Mouse (Mus musculus) spleen, postnatal 4 days (tissue): ENCODE data around the gene Gm17677.

Experiments
- DNase-seq, 2 experiments: peaks; one replicate each; pipeline ENCODE4 v3.0.0; 2022; ENCODE audit warnings: low spot score in 2 of 2

Gm17677 gene

DNA sequence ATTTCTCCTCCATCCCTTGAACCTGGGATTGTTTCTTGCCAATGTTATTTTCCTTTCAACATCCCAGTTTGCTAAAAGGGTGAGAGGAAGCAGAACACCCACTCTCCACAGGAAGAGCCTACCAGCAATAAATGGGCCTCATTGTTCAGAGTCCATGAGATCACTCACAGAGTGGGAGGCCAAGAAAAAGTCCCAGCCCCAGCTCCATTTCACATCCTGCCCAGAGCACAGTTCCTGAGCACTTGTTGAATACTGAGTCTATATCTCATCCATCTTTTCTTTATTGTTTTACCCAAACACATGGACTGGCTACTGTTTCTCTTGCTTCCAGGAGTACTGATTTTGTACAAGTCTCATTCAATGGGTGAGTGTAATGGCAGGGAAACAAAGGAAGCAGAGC, at the start of gene Gm17677:
TSS of gene Gm17677 (plus strand) at position 301 of the 400 bp plus-strand sequence.
- no peak for DNase-seq

DNA sequence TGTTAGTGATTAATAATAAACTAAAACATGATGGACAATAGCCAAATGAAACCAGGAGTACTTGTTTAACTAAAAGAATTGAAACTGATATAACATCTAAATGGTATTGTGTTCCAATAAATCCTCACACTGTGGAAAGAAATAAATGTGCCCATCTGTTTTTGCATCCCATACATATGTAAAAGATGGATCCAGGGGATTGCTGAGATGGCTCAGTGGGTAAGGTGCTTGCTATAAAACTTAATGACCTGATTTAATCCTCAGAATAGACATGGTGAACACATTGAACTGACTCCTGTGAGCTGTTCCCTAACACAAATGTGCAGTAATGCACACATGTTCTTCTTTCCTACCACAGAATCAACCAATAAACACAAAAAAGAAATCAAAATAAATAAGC, 48.9 kb upstream of the Gm17677 start:
- no peak for DNase-seq

DNA sequence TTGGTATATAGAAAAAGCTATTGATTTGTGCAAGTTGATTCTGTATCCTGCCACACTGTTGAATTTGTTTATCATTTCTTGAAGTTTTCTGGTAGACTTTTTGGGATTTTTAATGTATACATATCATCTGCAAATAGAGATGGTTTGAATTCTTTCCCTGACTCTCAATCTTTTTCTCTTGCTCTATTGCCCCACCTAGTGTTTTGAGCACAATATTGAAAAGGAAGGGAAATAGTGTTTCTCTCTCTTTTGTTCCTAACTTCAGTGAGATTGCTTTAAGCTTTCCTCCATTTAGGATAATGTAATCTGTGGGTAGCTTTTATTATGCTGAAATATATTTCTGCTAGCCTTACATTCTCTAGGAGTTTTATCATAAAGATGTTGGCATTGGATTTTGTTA, 33.6 kb upstream of the Gm17677 start:
- DNase-seq = no peak

DNA sequence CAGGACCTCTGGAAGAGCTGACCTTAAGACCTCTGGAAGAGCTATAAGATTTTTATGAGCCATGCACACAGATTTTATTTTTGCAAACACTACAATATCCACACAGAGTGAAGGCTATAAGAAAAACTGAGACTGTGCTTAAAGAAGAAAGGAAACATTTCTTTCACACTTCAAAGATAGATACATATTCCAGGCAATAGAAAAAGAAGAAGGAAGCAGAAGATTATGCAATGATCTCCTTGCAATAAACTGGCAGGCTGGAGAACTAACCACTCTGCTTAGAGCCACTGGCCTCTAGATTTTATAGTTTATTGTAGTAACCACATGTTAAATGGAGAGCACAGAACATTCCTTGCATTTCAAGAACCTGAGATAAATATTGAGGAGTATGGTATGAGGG, 16.0 kb downstream of the Gm17677 start:
- DNase-seq = no peak

DNA sequence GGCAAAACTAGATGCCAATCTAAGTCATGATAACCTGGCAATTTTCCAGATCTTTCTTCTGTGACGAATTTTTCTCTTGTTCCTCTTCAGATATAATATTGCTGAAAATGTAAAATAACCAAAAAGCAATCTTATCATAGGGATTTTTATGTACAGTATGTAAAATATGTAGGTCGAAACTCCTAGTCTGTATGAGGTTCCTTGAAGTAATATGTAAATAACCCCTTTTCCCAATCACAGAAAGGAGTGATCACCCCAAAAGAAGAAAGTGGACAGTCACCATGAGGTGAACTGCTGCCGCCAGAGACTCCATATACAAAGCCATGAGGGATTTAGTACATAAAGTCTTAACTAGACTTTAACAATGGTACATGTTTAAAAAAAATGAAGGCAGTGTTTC, 37.2 kb downstream of the Gm17677 start, which contains the start of gene Gm17727:
TSS of gene Gm17727 (minus strand) at position 101 of the 400 bp plus-strand sequence.
- DNase-seq = no peak

DNA sequence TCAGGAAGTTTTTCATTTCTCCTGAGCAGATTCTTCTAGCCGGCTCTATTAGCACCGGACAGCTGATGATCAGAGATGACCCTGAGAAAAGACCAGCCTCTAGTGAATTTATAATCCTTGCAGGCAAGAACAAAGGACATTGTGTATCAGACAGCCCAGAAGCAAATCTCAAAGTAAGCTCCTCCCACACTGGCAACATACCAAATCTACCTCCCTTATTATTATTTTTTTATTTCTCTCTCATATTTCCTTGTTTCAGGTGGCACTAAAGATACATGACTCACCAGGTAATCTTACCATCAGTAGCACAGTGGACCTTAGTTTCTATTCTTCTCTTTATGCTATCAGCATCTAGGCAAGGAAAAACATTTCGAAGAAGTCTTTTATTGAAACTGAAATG, 49.2 kb downstream of the Gm17677 start, which contains the start of the genes Gm27235 and D730048I06Rik:
TSS of gene Gm27235 (minus strand) at position 101 of the 400 bp plus-strand sequence.
TSS of gene D730048I06Rik (minus strand) at position 112 of the 400 bp plus-strand sequence.
- no peak for DNase-seq
